Mouse (Mus musculus) G1E-ER4 (cell line): ENCODE data around the gene Tcf7l1. TPM values are rescaled to one million over a fixed set of nuclear protein-coding genes. Genes with fewer than 3 reads are reported as not detected.

Source experiments
- GATA1 ChIP-seq: IDR thresholded peaks from one replicate; pipeline ENCODE4 v1.8.0; 2012; ENCODE audit warnings: low read length, inconsistent platforms
- polyA plus RNA-seq: library from polyadenylated mRNA; stranded (reverse); fragments of >175 nt; gene quantifications from 2 replicates; pipeline ENCODE4 v1.2.3, GENCODE M21; 2012

Tcf7l1 gene
- polyA plus RNA-seq, 1 experiment = not detected

DNA sequence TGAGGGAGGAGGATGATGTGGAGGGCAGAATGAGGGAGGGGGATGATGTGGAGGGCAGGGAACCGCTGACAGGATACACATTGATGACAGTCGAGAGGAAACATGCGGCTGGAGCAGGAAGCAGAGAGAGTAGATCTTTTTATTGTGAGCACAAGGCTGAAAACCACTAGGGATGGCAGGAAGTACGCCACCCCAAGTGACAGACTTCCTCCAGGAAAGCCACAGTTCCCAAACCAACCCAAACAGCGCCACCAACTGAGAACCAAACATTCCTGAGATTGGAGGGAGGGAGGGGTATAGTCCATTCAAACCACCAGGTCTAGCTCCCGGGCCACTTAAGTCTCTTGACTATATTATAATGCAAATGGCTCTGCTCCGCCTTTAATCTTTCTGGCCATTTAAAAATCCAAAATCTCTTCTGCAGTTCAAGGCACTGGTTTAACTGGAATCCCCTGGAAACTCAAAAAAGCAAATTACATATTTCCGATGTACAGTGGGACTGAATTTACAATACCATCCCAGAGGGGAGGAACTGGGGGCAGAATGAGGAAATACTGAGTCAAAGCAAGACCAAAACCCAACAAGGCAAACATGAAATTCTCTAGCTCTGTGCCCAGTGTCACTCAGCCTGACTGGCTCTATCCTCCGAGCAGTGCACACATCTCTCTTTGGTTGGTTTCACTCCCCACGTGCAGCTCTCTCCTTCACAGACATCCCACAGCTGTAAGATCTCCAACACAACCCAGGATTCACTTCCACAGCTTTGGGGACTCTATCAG is 30.6 kb downstream of the Tcf7l1 start:
- TF ChIP-seq GATA1 = no peak

DNA sequence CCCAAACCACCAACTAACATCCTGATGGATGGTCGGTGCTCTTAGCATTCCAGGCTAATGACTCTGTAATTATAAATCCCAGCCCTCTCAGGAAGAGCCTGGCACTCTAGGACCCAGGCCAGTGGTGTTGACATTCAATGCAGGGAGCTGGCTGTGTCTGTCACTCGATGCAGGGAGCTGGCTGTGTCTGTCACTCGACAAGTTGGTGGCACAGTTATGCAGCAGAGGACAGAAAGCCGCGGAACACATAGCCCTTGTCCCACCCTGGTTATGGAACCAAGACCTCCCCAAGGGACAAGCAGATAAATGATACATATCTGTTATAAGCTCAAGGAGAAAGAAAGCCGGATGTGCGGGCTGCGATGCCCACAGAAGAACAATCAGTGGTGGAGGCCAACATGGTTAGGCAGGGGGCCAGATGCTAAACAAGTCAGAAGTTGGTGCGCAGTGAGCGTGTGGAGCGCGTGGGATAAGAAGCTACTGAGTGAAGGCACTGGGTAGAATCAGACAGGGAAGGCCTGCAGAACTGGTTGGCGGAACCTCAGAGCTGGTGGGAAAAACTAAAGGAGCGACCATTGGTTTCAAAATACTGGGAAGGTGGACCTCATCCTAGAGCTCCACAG is 33.7 kb downstream of the Tcf7l1 start:
- no peak for TF ChIP-seq GATA1

DNA sequence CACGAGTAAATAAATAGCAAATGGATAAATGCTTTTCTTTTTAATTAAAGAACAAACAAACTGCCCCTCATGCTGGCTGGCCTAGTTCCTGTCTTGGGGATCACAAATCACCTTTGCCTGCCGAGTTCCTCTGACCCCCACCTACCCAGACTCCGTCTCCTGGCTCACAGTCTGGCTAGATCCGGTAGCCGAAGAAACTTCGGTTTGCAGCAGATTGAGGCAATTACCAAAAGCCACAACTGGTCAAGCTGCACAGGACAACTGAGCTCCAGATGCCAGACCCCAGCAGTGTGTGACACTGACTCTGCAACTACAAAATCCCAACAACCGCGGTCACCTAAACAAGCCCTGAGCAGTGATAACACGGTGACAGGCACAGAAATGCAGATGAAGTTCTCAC is 34.8 kb downstream of the Tcf7l1 start:
- TF ChIP-seq GATA1 = no peak

GRCm38 (mm10) chr6:72753782-72754181 is 35.3 kb downstream of the Tcf7l1 start:
- TF ChIP-seq GATA1 = no peak

DNA sequence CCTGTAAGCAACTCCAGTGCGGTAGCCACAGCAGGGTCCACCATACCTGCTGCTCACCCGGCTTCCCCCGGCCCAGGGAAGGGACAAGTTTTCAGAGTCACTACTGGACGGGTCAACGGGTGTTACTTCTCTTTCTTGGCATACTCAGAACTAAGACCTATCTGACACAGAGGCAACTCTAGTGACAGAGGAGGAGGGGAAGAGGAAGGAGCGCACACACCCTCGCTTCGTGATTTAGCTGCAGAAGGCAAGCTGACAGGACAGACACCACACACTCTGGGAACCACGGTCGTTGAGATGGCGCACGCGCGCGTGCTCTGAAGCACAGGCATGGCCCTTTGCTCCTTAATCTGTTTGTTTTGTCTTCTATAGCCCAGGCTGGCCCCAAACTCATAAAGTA is 36.2 kb downstream of the Tcf7l1 start:
- no peak for TF ChIP-seq GATA1

- TF ChIP-seq GATA1 = no peak
Observed at GRCm38 (mm10) chr6:72751210-72751609, 37.8 kb downstream of the Tcf7l1 start.

DNA sequence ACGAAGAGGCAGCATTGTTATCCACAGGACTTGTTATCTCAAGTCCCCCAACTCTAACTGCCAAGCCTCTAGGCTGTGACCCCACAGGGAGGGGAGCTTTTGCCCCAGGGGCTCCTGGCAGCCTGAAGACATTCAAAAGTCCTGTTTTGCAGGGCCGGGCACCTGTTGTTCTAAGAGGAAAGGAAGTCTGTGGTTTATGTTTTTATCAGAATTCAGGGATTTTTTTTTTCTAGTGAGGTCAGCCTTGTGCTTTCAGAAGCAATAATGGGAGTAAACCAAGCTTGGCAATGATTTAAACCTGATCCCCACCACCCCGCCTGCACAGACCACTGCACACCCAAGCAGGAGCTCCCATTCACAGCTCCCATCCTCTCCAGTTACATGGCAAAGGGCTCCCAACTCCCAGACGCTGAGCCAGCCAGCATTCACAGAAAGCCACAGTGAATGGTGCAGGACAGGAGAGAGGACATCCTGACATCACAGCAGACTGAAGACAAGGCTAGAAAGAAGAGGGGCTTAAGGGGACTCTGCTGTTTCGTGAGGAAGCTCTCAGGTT is 40.1 kb downstream of the Tcf7l1 start:
- TF ChIP-seq GATA1 = no peak

- no peak for TF ChIP-seq GATA1
Observed at GRCm38 (mm10) chr6:72748421-72748820, 40.6 kb downstream of the Tcf7l1 start.

DNA sequence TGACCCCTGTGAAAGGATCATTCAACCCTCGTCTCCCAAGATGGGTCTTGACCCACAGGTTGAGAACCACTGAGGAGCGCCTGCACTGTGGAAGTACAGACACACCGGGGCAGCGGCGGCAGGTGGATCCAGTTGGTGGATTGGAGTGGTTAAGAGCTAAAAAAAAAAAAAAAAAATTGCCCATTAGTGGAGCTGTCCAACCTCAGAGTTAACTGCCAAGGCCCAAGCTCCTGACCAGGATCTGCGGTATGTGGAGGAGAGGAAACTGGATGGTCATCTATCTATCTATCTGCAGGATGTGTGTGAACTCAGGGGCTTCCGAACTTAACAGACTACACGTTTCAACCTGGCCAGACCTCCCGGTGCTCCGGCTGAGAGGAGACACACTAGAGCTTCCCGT is 41.2 kb downstream of the Tcf7l1 start:
- no peak for TF ChIP-seq GATA1

DNA sequence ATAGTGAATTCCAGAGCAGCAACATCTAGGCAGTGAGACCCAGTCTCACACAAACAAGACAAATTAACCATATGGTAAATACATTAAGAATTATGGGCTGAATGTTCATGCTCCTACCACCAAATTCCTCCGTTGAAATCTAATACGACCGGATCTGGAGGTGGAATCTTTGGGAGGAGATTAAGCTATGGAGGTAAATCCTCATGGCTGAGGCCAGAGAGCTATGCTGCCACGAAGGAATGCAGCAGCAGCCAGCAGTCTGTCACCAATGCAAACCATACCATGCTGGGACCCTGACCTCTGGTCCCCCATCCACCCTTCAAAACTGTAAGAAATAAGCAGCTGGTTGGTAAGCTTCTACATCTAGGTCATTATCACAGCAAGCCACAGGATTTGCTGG is 41.9 kb downstream of the Tcf7l1 start:
- no peak for TF ChIP-seq GATA1

- TF ChIP-seq GATA1 = no peak
Observed at GRCm38 (mm10) chr6:72745781-72746180, 43.3 kb downstream of the Tcf7l1 start.

- no peak for TF ChIP-seq GATA1
Observed at GRCm38 (mm10) chr6:72744144-72744800, 44.8 kb downstream of the Tcf7l1 start.

DNA sequence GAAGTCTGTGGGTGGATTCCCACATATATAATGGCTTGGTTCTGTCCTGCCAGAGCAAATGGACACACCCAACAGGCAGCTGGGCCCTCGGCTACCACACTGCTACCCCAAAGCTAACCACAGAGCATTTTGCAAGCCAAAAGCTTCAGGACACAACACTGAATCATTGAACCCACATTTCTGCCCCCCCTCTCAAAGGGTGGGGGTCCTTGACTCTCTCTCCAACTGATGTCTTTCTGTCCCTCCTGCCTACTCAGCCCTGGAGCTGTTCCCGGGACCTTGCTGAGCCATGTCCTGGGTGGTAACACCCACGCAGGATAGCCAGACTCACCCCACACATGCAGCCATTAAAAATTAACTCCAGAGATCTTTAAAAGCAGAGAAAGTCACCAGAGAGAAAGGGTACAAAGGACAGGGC is 45.4 kb downstream of the Tcf7l1 start:
- TF ChIP-seq GATA1 = no peak

GRCm38 (mm10) chr6:72742331-72742730 is 46.7 kb downstream of the Tcf7l1 start:
- no peak for TF ChIP-seq GATA1

- no peak for TF ChIP-seq GATA1
Observed at GRCm38 (mm10) chr6:72740596-72741421, 48.2 kb downstream of the Tcf7l1 start.
